Mouse (Mus musculus) WW6 (cell line): ENCODE data around the gene Kctd6.
"Not testable (repeated sequence)": the region's sequence is repeated elsewhere in the genome, so short reads cannot be mapped to it uniquely, and the experiment has no call there.

ENCODE experiments used
- DNase-seq: peaks from one replicate; pipeline ENCODE4 v3.0.0-alpha.2; 2013; ENCODE audit warnings: low read depth, low spot score

Kctd6 gene

GRCm38 (mm10) chr14:8250141-8250871 is 36.4 kb downstream of the Kctd6 start:
- no peak for DNase-seq

- DNase-seq, result no peak
Measured at GRCm38 (mm10) chr14:8251330-8251885, 37.5 kb downstream of the Kctd6 start.

- no peak for DNase-seq
Measured at GRCm38 (mm10) chr14:8255076-8255729, 41.3 kb downstream of the Kctd6 start.

- no peak for DNase-seq
Measured at GRCm38 (mm10) chr14:8256072-8256471, 42.1 kb downstream of the Kctd6 start.

- no peak for DNase-seq
Measured at GRCm38 (mm10) chr14:8256881-8257280, 42.9 kb downstream of the Kctd6 start.

GRCm38 (mm10) chr14:8257521-8258334 is 43.8 kb downstream of the Kctd6 start:
- DNase-seq, result no peak

- DNase-seq, result no peak
Measured at GRCm38 (mm10) chr14:8258335-8258627, 44.3 kb downstream of the Kctd6 start.

GRCm38 (mm10) chr14:8258752-8259151 is 44.8 kb downstream of the Kctd6 start:
- no peak for DNase-seq

- DNase-seq, result no peak
Measured at GRCm38 (mm10) chr14:8259166-8259565, 45.2 kb downstream of the Kctd6 start, which contains the start of gene Acox2. Acox2 (minus strand) TSS chr14:8259353.

- no peak for DNase-seq
Measured at GRCm38 (mm10) chr14:8260214-8260613, 46.3 kb downstream of the Kctd6 start.

- no peak for DNase-seq
Measured at GRCm38 (mm10) chr14:8262242-8262641, 48.3 kb downstream of the Kctd6 start.

- DNase-seq, result no peak
Measured at GRCm38 (mm10) chr14:8264378-8264777, 50.4 kb downstream of the Kctd6 start.

GRCm38 (mm10) chr14:8271281-8271680 is 57.3 kb downstream of the Kctd6 start:
- not testable (repeated sequence) for DNase-seq
